Mouse (Mus musculus): ENCODE measurements around the gene Dmap1. TPM values are rescaled to one million over a fixed set of nuclear protein-coding genes. Genes with fewer than 3 reads are reported as not detected.

Dmap1 gene
- polyA plus RNA-seq, 1 experiment from 2014 or later: 45.7 TPM

DNA sequence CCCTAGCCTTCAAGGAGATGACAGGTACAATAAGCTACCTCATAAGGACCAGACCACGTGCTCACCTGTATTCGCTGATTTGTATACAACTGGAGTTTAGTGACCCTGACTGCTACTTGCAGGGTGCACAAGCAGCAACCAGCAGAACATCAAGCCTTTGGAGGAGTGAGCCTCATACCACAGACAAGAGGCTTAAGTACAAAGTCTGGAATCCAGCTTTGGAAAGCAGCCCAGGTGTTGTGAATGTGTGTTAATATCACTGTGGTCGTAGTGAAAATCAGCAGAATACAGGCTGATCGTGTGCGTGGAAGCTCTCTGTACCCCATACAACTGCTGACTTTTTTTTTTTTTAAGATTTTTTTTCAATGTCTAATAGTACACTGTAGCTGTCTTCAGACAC lies 22.1 kb downstream of the Dmap1 start:
- Histone ChIP-seq H3K9ac (ENCODE audit: low read length) (no peak overlapping the region), H3K36me3 (ENCODE audit: control insufficient read depth, insufficient read depth) (no peaks in the 10 kb centered on the region), H3K27ac (ENCODE audit: low read length) (no peak overlapping the region), H3K4me3 (ENCODE audit: low read length) (no peak overlapping the region), H3K9me3 (replicated peaks; ENCODE audit: control insufficient read depth, low read length) (no peaks in the 10 kb centered on the region), H3K27me3 (ENCODE audit: control insufficient read depth, insufficient read depth, low read length) (no peaks in the 10 kb centered on the region), H3K4me1 (ENCODE audit: control insufficient read depth, insufficient read depth, low read length) (peaks cover under 1% of the 10 kb centered on the region; the same call in 1 of the 2 replicates), H3K4me2 (ENCODE audit: low read depth, low read length) (no peak overlapping the region)
- ATAC-seq (replicated peaks; ENCODE audit: extremely low read depth, insufficient read depth, low FRiP score): no peak
- 79% methylated on average over 5 of the region's 5 CpGs for WGBS

DNA sequence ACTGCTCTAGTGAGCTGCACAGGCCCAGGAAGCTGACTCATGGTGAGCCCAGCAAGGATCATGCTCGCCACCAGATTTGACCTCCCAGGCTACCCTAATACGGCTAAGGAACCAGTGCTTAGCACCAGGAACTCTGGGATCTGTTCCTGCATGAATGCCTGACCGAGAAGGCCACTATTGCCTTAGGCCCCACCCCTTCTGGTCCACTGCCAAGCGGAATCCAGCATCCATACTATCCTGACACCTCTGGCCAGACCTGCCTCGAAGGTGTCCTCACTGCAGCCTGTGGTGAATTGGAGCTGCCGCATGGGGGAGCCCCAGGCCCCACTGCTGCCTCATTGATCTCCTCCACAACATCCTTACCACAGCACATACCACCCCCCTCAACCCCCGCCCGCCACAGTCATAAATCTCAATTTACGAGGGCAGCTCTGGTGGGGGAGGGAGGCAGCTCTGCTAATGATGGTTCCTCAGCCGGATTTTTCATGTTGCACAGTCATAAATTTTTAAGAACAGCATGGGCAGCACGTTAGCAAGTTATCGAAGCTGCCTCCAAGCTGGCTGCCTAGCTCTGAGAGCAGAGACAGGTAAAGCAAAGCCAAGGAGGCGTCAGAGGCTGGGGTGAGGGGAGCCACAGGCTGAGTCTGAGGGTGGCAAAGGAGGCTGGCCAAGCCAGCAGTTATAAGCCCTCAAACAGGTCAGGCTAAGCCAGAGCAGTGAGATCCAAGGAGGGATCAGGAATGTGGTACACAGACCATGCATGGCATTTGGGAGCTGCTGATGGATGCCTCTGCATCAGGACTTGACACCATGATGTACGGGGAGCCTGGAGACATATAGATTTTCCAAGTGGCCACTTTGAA lies 23.3 kb downstream of the Dmap1 start:
- no peaks in the 10 kb centered on the region for H3K36me3 ChIP-seq (ENCODE audit: control insufficient read depth, insufficient read depth)
- H3K27me3 ChIP-seq (ENCODE audit: control insufficient read depth, insufficient read depth, low read length): no peaks in the 10 kb centered on the region
- no peak for ATAC-seq (replicated peaks; ENCODE audit: extremely low read depth, insufficient read depth, low FRiP score)

DNA sequence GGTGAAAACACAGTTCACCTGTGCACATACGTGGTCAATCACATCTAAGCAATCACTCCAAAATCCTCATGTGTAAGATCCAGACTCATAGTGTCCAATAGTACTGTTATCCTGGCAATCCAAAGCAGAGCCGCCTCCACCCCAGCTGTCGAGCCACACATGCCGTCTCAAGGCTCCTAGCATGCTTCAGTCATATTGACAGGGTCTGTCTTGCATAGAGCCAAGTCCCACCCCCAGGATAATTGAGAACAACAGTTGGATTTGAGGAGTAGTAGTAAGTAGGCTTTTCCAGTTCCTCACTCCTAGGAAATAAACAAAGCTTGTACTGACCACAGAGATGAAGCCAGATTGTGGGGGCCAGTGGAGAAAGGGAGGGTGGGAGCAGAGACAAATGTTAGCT lies 24.4 kb downstream of the Dmap1 start:
- no peak overlapping the region for H3K27ac ChIP-seq (ENCODE audit: low read length)
- H3K4me2 ChIP-seq (ENCODE audit: low read depth, low read length): no peak overlapping the region
- H3K4me3 ChIP-seq (ENCODE audit: low read length): no peak overlapping the region
- peaks cover 7% of the 10 kb centered on the region; the same call in 1 of the 2 replicates for H3K4me1 ChIP-seq (ENCODE audit: control insufficient read depth, insufficient read depth, low read length)
- no peaks in the 10 kb centered on the region for H3K9me3 ChIP-seq (replicated peaks; ENCODE audit: control insufficient read depth, low read length)
- WGBS: 82% methylated on average over 4 of the region's 4 CpGs
- no peak overlapping the region for H3K9ac ChIP-seq (ENCODE audit: low read length)
- H3K27me3 ChIP-seq (ENCODE audit: control insufficient read depth, insufficient read depth, low read length): no peaks in the 10 kb centered on the region
- H3K36me3 ChIP-seq (ENCODE audit: control insufficient read depth, insufficient read depth): no peaks in the 10 kb centered on the region
- no peak for ATAC-seq (replicated peaks; ENCODE audit: extremely low read depth, insufficient read depth, low FRiP score)

More for the DNA sequence above, 23.3 kb downstream of the Dmap1 start:
- Histone ChIP-seq H3K4me1 (ENCODE audit: control insufficient read depth, insufficient read depth, low read length) (peaks cover 7% of the 10 kb centered on the region; the same call in 1 of the 2 replicates), H3K9ac (ENCODE audit: low read length) (no peak overlapping the region), H3K4me3 (ENCODE audit: low read length) (no peak overlapping the region), H3K4me2 (ENCODE audit: low read depth, low read length) (no peak overlapping the region), H3K27ac (ENCODE audit: low read length) (no peak overlapping the region), H3K9me3 (replicated peaks; ENCODE audit: control insufficient read depth, low read length) (no peaks in the 10 kb centered on the region)
- 67% methylated on average over 14 of the region's 14 CpGs for WGBS

DNA sequence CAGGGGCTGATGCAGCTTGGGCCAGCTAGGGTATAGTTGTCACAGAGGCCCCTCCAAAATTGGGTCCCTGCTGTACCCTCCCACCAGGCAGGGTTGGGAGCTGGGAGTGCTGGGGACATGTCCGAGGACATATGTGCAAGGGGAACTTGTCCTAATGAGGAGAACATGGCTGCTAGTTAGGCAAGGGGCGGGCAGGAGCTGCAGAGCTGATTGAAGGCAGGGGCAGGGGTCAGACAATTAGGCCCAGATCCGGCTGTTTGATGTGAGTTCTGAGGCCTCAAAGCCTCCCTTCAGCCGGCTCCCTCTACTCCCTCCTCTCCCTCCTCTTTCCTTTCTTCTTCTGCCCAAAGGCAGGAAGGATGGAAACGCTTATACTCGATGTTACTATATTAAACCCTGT lies 25.1 kb downstream of the Dmap1 start:
- Histone ChIP-seq H3K27ac (ENCODE audit: low read length) (no peak overlapping the region), H3K27me3 (ENCODE audit: control insufficient read depth, insufficient read depth, low read length) (no peaks in the 10 kb centered on the region), H3K9ac (ENCODE audit: low read length) (no peak overlapping the region), H3K4me1 (ENCODE audit: control insufficient read depth, insufficient read depth, low read length) (peaks cover 7% of the 10 kb centered on the region; the same call in 1 of the 2 replicates), H3K36me3 (ENCODE audit: control insufficient read depth, insufficient read depth) (no peaks in the 10 kb centered on the region), H3K4me2 (ENCODE audit: low read depth, low read length) (no peak overlapping the region), H3K4me3 (ENCODE audit: low read length) (no peak overlapping the region), H3K9me3 (replicated peaks; ENCODE audit: control insufficient read depth, low read length) (no peaks in the 10 kb centered on the region)
- WGBS: 68% methylated on average over 6 of the region's 6 CpGs
- ATAC-seq (replicated peaks; ENCODE audit: extremely low read depth, insufficient read depth, low FRiP score): no peak

DNA sequence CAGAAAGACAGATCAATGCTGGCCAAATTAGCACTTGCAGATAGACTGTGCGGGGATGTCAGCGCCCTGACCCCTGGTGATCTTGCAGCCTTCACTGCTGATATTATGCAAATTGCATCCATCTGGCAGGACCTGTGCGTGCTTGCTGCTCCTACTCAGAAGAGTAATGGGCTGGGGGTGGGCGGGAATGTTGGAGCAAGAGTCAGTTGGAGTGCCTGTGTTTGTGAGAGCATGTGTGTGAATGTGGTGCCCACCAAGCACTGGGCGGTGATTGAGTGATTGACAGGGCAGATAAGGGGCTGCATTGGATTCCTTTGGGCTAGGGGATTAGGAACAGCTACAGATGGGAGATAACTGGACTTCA lies 26.6 kb downstream of the Dmap1 start:
- peaks cover 7% of the 10 kb centered on the region; the same call in 1 of the 2 replicates for H3K4me1 ChIP-seq (ENCODE audit: control insufficient read depth, insufficient read depth, low read length)
- WGBS: 48% methylated on average over 5 of the region's 5 CpGs
- H3K27ac ChIP-seq (ENCODE audit: low read length): no peak overlapping the region

DNA sequence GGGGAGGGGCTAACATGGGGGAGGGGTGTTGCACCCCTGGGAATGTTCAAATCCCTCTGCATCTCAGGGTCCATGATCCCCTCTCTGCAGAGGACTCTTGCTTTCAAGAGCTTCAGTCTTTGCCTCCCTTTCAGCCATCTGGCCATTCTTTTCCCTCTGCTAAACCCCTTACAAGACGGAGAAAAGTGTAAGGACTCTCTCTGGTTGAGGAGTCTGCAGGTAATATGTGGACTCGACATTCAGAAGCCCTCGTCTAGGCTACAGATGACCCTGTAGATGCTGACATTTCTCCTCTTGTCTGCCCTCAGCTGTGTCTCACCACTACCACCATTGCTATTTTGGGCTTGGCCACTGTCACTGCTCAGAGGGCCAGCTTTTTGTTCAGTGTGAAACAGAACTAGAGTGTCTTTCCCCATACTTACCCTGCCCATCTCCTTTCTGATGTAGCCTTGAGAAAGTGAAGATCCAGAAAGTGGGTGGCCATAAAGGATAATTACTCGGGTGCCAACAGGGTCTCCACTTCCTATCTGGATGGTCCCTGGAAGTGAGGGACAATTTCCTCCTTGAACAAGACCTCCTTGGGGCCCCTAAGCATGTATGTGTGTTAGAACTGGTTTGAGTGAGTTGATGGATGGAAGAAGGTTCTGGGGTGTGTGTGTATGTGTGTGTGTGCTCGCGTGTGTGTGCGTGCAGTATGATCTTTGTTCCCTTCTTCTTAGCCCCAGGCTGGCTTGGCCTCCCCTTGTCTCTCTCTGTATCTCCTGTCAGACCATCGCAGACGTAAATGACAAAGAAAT lies 27.2 kb downstream of the Dmap1 start:
- H3K9me3 ChIP-seq (replicated peaks; ENCODE audit: control insufficient read depth, low read length): no peaks in the 10 kb centered on the region
- peaks cover 7% of the 10 kb centered on the region; the same call in 1 of the 2 replicates for H3K4me1 ChIP-seq (ENCODE audit: control insufficient read depth, insufficient read depth, low read length)
- no peak overlapping the region for H3K4me2 ChIP-seq (ENCODE audit: low read depth, low read length)
- ATAC-seq (replicated peaks; ENCODE audit: extremely low read depth, insufficient read depth, low FRiP score): no peak
- no peak overlapping the region for H3K9ac ChIP-seq (ENCODE audit: low read length)
- no peak overlapping the region for H3K27ac ChIP-seq (ENCODE audit: low read length)
- 50% methylated on average over 9 of the region's 9 CpGs for WGBS
- no peak overlapping the region for H3K4me3 ChIP-seq (ENCODE audit: low read length)
- peaks cover 3% of the 10 kb centered on the region; the same call in 1 of the 2 replicates for H3K36me3 ChIP-seq (ENCODE audit: control insufficient read depth, insufficient read depth)
- H3K27me3 ChIP-seq (ENCODE audit: control insufficient read depth, insufficient read depth, low read length): no peaks in the 10 kb centered on the region

More for the DNA sequence above, 26.6 kb downstream of the Dmap1 start:
- H3K9me3 ChIP-seq (replicated peaks; ENCODE audit: control insufficient read depth, low read length): no peaks in the 10 kb centered on the region
- peaks cover under 1% of the 10 kb centered on the region; the same call in 1 of the 2 replicates for H3K36me3 ChIP-seq (ENCODE audit: control insufficient read depth, insufficient read depth)
- H3K4me2 ChIP-seq (ENCODE audit: low read depth, low read length): no peak overlapping the region
- H3K9ac ChIP-seq (ENCODE audit: low read length): no peak overlapping the region
- H3K27me3 ChIP-seq (ENCODE audit: control insufficient read depth, insufficient read depth, low read length): no peaks in the 10 kb centered on the region
- H3K4me3 ChIP-seq (ENCODE audit: low read length): no peak overlapping the region
- ATAC-seq (replicated peaks; ENCODE audit: extremely low read depth, insufficient read depth, low FRiP score): no peak

DNA sequence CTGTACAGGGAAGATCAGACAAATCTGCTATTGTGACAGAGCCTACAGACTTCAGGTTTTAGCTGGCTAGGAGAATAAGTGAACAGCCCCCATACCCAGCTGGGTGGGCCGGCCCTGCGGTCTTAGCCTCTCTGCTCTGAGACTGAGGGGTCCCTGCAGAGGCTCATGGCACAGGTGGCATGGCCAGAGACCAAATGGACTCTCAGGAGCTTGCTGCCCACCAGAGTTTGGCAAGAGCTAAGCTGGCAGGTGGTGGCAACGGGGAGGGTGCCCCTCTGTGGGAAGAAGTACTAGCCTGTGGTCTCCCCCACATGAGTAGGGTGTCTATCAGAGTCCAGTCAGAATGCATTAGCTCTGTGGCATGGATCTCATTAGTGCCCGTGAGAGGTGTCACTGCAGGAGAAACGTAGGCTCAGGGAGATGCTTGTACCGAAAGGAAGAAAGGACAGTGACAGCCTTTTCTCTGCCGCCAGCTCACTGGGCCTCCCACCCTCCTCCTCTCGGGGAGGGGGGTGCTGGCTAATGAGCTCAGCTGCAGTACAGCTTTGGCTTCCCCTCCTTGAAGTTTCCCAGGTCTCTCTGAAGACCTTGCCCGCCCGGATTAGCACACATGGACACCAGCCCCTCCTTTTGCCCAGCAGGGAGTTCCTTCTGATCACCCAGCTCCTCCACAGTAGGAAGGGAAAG lies 27.9 kb downstream of the Dmap1 start:
- Histone ChIP-seq H3K27me3 (ENCODE audit: control insufficient read depth, insufficient read depth, low read length) (no peaks in the 10 kb centered on the region), H3K27ac (ENCODE audit: low read length) (no peak overlapping the region), H3K4me3 (ENCODE audit: low read length) (no peak overlapping the region), H3K36me3 (ENCODE audit: control insufficient read depth, insufficient read depth) (peaks cover 3% of the 10 kb centered on the region; the same call in 1 of the 2 replicates), H3K9ac (ENCODE audit: low read length) (no peak overlapping the region), H3K4me2 (ENCODE audit: low read depth, low read length) (no peak overlapping the region), H3K9me3 (replicated peaks; ENCODE audit: control insufficient read depth, low read length) (no peaks in the 10 kb centered on the region), H3K4me1 (ENCODE audit: control insufficient read depth, insufficient read depth, low read length) (peaks cover 7% of the 10 kb centered on the region; the same call in 1 of the 2 replicates)
- WGBS: 50% methylated on average over 10 of the region's 10 CpGs
- ATAC-seq (replicated peaks; ENCODE audit: extremely low read depth, insufficient read depth, low FRiP score): no peak

DNA sequence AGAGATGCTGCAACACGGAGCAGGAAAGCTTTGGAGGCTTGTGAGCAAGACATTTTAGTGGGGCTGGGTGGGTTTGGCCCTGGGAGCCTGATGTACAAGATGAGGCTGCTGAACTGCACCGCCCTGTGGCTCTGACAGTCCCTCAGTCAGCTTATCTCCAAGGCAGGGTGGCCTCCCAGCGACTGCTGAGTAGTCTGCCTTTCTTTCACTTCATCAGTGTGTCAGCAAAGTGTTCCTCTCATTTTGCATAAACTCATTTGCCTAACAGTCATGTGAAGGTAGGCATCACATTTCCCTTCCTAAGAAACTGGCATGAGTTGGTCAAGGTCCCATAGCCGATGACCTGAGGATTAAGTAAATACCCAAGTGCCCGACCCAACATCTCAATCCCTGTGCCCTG lies 29.3 kb downstream of the Dmap1 start:
- Histone ChIP-seq H3K9ac (ENCODE audit: low read length) (no peak overlapping the region), H3K36me3 (ENCODE audit: control insufficient read depth, insufficient read depth) (peaks cover 3% of the 10 kb centered on the region), H3K4me1 (ENCODE audit: control insufficient read depth, insufficient read depth, low read length) (peaks cover 7% of the 10 kb centered on the region; the same call in 1 of the 2 replicates), H3K27ac (ENCODE audit: low read length) (no peak overlapping the region), H3K9me3 (replicated peaks; ENCODE audit: control insufficient read depth, low read length) (no peaks in the 10 kb centered on the region), H3K27me3 (ENCODE audit: control insufficient read depth, insufficient read depth, low read length) (no peaks in the 10 kb centered on the region), H3K4me3 (ENCODE audit: low read length) (no peak overlapping the region), H3K4me2 (ENCODE audit: low read depth, low read length) (no peak overlapping the region)
- no peak for ATAC-seq (replicated peaks; ENCODE audit: extremely low read depth, insufficient read depth, low FRiP score)
- 51% methylated on average over 5 of the region's 5 CpGs for WGBS

Measured in heart, embryonic 16.5 days (tissue).